Mouse (Mus musculus) bone marrow, adult 2 months (tissue): Measurements from ENCODE around the gene Mrps35.

Experiments
- CTCF ChIP-seq: fragments of 200-500 bp; IDR thresholded peaks from 2 replicates; pipeline ENCODE4 v1.5.1; 2011; ENCODE audit warnings: low read length, control low read depth; ENCODE audit not compliant: control insufficient read depth, insufficient read depth
- POLR2A ChIP-seq: fragments of 200-500 bp; IDR thresholded peaks from 2 replicates; pipeline ENCODE4 v1.6.1; 2011; ENCODE audit warnings: low read depth, mild to moderate bottlenecking, control low read depth, low read length, borderline replicate concordance; ENCODE audit not compliant: control insufficient read depth

DNA sequence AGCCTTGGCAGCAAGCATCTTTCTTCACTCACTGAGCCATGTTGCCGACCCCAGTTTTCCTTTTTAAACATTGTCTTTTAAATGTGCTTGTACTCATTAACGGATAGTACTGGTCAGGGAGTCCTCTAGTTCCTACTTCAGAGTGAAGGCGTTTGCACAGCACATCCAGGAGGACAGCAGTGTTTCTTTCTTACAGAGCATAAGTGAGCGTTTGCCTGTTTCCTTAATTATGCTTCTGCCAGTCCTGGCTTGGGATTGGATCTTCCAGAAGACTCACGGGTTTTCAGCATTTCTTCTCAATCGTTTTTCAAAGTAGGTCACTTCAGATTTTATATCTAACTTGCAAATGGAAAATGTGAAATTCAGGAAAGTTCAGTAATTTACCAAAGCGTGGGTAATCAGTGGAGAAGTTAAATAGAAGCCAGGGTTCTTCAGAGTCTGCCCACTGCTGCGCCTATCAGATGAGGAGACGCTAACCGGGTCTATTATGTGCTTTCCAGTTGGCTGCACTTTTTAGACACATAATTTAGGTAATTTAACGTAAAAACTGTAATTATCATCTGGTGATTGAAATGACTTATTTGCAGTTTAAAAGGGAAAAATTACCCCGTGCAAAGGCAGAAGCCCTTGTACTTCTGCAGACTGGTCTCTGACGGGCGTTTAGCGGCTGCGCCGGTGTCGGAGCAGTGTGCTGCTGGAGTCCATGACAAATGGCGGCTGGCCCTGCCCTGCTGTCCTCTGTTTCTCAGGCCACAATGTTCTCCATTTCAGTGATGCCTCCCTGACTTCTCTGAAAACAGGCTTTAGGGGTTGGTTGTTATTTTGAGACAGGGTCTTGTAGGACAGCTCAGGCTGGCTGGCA is 11.5 kb downstream of the Mrps35 start:
- TF ChIP-seq POLR2A (no peak), CTCF (no peak)
